Mouse (Mus musculus) adrenal gland, adult 8-10 months (tissue): ENCODE results near the gene Fgfr2. TPM values are rescaled to one million over a fixed set of nuclear protein-coding genes. Genes with fewer than 3 reads are reported as not detected.
"Not testable (repeated sequence)": the region's sequence is repeated elsewhere in the genome, so short reads cannot be mapped to it uniquely, and the experiment has no call there.

Experiments used
- DNase-seq: peaks from one replicate; pipeline ENCODE4 v3.0.0; 2022
- total RNA-seq, 4 experiments: library from RNA; stranded (reverse); gene quantifications; 2 replicates each; pipeline ENCODE4 v1.2.4; 2022

Fgfr2 gene
- total RNA-seq, 4 experiments from 2014 or later = 193 to 471 (median 262) TPM

DNA sequence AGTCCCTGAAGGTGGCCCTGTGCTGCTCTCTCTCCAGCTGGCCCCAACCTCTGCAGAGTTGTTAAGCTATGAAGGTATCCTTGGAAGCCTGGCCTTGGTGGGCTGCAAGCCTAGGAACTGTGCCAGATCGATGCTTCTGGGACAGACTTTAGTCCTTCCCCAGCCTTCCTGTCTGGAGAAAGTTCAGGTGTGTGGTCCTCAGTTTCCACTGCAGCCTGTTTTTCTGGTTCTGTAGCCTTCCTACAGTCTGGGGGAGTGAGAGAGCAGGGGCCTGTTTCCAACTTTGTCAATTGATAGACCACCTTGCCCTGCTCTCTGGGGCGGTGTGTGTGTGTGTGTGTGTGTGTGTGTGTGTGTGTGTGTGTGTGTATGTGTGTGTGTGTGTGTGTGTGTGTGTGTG lies 2431.2 kb downstream of the Fgfr2 start:
- DNase-seq = no peak

DNA sequence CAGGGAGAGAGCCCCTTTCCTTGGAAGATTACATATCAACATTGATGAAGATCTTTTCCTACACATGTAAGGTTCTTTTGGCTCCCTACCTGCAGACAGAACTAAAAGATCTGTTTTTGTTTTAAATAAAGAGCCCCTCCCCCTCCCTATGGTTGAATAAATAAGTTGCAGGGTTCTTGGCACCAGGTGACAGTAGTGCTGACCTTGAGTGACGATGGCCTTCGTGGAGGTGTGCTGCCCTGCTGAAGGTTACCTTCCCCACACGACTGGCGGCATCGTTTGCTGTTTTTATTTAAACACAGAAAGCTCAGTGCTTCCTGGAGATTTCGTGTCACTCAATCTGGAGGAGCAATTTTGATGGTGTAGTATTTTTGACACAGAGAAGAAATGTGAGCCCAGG lies 2432.3 kb downstream of the Fgfr2 start:
- DNase-seq = no peak

DNA sequence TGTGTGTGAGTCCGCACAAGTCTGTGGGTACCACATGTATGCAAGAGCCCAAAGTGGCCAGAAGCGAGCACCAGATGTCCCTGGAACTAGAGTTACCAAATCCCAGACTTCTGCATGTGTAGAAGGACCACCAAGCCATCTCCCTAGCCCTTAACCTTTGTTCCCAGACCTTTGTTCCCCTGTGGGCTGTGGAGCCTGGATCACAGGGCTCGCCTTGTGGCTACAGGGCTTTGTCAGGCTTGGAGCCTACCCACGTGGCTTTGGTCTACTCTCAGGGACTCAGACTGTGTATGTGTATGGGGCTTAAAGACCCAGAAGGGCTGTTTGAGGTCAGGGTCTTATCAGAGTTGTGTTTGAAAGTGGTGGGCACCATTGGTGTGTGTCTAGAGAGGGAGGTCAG lies 2434.5 kb downstream of the Fgfr2 start:
- no peak for DNase-seq

DNA sequence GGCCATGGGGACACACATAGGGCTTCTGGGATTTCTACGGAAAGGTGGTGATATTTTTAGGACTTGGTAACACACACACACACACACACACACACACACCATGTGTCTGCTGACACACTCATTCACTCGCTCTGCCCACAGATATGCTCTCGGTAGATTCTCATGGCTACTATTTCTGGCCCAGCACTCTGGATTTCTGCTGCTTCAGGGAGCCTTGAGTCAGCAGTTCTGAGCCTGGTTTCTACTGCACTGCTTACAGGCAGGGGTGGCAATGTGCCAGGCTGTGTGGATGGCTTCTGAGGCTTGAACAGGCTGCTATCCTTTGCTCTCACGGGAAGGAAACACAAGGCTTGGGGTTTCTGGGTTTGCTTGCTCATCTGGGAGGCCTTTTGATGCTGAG lies 2441.4 kb downstream of the Fgfr2 start:
- DNase-seq = no peak

DNA sequence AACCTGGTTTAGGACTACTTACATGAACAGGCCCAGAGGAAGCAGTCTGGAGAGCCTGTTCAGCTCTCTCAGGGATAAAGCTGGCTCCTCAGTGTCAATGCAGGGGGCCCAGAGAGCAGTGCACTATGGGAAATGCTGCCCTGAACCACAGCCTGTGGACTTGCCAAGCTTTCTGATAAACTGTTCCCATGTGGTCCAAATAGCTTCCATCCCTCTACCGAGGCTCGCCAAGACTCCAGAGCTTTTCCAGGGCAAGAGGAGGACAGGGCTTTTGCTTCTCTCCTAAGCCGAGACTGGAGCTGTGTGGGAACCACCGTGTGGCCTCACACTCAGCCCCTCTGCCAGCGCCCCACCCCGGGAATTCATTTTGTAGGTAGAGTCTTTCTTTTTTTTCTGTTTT lies 2444.7 kb downstream of the Fgfr2 start:
- no peak for DNase-seq

DNA sequence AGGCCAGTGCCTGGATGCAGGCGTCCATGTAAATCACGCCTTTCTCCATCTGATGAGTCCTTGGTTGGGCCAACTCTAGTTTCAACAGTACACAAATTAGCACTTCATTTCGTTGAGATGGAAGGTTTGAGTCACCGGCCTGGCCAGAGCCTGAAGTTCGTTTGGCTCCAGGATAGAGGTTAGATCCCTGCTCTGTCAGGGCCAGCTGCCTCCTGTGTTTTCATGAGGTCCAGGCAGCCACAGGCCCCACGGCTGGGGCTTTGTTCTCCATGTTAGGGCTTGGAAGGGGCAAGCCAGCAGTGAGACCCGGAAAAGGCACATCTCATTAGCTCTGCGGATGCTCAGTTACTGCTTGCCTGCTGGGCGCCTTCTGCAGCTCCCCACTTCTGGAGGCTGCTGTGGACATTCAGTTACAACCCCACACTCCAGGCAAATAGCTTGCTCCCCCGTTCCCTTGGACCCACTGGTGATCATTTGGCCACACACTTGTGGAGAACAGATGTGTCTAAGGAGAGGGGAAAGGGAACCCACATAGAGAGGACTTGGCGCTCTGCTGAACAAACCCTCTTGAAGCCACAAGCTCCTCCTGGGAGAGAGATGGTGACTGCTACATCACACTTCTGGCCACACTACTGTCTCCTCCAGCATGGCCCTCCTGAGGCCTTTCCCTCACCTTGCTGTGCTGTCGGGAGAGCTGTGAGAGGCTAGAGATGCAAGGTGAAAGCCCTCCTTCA lies 2445.4 kb downstream of the Fgfr2 start:
- DNase-seq = no peak

DNA sequence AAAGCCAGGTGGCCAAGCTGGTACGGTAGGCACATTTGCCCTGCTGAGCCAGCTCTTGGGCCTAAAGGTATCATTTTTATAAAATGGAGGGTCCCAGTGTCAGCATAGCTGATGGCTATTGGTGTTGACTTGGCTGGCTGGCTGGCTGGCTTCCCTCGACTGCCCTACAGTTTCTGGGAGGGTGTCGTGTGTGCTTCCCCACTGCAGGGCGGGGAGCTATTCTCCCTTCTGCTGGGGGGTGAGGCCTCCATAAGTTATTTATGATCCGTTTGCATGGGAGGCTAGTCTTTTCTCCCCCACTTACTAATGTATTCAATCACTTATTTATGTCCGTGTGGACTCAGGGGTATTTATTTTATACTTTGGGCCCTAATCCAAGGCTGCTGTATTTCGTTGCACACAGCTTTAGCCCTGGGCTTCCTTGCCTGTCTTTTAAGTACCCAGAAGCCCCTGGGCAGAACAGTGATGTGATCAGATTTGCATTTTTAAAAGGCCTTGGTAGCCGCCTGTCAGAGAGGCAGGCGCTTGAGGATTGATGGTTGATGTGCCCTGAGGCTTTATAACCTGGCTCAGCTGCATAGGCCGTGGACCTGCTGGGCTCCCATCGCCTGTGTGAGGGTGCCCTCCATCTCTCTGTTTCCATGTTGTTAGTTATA lies 2446.1 kb downstream of the Fgfr2 start:
- DNase-seq = no peak

DNA sequence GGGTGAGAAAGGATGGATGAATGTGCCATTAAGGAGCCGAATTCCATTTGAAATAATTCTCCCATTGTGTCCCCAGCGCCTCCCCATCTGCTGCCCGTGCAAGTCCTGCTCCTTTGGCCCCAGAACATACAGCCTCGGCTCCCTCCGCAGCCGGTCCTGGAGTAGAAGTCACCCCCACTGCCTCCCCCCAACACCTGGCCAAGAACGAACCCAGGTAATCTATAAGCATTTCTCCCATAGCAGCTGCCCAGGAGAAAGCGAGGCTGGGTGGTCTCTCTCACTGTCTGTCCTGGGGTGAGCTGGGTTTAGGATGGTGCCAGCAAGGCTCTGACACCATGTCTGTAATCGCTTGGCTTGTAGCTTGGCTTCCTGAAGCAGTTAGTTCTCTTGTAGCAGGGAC lies 2448.6 kb downstream of the Fgfr2 start:
- no peak for DNase-seq

DNA sequence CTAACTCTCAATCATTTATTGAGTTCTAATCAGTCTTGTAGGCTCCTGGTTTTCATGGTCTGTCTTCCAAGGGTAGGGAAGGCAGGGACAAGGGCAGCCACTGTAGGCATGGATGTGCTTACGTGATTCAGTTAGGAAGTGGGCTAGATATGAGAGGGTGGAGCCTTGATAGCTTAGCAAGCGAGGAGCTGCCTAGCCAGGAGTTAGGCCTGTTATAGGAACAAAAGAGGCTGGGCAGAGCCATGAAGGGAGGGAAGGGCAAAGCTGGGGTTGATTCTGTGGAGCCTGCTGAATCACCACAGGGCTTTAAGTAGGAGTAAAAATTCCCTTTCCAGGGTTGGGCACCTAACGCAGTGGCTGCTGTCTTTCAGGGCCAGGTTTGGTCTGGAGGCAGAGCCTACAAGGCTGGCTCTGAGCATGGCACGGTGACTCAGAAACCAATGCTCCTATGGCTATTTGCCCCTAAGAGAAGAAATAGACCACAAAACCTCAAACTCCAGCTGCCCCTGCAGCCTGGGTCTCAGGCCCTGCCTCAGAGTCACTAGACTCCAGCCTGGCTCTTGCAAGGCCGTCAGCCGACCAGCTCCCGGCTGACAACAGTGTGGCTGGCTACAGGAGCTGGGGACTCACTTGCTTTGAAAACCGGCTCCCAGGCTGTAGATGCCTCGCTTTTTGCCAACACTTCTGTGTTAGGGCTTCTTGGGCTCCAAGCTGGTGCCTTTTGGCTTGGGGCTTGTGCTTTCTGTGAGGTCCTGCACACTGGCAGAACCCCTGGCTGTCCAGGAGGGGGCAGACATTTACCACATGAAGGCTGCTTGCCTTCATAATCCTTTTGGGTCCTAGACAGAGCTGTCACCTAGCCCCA lies 2449.7 kb downstream of the Fgfr2 start:
- no peak for DNase-seq

DNA sequence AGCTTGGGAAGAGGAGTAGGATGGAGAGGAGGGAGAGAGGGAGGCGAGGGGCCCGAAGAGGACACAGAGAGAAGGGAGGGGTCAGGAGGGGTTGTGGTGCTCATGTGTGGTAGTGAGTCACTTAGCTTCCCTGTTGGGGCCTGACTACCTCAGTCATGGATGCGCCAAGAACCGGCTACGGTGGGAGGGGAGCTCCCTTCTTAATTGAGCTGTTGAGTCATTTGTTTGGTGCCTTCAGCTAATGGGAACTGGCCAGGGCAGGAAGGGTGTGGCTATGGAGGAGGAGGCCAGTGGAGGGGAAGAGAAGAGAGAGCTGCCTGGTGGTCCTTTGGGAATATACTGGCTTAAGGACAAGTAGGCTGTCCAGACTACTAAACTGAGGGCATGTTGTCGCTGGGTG lies 2451.8 kb downstream of the Fgfr2 start:
- no peak for DNase-seq

DNA sequence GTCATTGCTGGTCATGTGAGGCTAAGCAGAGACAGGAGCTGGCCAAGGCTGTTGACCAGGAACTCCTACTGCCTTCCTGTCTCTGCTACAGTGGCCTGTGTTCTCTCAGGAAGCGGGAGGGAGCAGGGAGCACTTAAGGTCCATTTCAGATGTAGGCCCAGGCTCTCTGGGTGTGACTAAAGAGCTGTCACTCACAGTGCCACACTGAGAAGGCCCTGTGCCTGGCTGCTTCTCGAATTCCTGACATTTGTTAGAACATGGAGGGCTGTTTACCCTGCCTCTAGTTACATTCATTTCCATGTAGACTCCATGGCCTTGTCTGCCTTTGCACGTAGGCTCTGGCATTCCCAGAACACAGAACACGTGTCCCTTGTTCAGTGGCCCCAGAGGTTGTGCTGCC lies 2452.8 kb downstream of the Fgfr2 start:
- DNase-seq = no peak

DNA sequence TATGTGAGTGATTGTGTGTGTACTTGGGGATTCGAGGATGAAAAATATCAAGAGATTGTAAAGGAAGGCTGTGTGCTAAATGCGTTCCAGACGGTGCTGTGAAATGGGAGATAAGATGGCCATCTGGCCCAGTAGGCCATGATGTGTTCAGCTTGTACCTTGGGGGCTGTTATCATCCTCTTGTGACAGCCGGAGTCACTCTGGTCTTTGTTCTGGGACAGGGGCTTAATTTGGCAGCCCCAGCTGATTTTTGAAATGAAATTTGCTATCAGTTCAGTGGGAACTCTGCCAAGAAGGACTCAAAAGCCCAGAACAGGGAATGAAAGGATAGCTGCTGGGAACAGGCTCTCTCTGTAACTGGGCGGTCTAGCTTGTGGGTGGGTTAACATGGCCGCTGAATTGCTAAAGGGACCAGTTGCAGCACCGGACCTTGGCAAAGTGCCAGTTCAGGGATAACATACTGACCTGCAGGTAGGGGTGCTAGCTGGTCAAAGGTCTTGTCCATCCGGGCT lies 2453.7 kb downstream of the Fgfr2 start:
- DNase-seq = no peak

DNA sequence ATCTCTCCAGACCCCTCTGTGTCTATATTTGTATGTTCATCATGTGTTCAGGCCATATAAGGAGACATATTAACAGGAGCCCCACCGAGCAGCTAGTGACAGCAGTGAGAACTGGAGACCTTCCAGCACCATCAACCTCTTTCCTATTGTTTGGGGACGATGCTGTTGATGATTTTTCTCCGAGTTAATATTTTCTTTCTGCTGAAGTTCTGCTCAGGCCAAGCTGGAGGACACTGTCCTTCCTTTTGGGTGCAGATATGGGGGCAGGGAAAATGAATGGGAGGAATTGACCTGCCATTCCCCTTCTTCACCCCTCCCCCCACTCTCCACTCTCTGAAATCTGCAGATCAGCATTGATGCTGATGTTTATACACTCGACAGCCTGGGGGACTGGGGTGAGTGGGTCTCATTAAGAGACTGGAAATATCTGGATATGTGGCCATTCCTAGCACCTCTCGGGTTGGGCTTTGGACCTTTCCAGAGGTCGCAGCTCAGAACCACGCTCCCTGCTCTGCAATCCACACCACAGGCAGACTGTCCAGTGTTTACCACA lies 2454.3 kb downstream of the Fgfr2 start:
- DNase-seq = no peak

DNA sequence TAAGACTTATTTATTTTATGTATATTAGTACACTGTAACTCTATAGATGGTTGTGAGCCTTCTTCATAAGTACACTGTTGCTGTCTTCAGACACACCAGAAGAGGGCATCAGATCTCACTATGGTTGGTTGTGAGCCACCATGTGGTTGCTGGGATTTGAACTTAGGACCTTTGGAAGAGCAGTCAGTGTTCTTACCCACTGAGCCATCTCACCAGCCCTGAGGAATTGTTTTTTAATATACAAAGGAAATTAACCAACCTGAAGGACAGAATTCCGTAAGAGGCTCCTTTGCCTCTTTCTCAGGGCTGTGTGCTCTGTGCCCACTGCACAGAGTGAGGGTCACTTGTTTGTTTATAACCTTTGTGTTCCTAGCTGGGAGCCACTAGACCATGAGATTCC lies 2455.1 kb downstream of the Fgfr2 start:
- not testable (repeated sequence) for DNase-seq

DNA sequence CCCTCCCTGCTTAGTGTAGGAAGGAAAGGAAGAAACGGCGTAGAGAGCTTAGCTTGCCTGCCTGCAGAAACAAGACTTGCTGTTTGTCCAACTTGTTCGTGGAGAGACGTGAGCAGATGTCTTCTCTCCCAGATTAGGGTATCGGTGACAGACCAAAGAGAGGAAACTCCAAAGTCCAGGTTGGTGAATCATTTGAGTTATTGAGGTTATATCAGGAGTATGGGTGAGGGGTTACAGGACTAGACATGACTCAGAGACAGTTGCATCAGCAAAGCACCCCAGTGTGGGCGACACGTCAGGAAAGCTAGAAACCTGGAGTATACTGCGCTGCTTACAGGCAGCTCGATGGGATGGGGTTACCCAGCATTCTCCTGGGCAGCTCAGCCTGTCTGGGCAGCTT lies 2457.8 kb downstream of the Fgfr2 start:
- DNase-seq = no peak

DNA sequence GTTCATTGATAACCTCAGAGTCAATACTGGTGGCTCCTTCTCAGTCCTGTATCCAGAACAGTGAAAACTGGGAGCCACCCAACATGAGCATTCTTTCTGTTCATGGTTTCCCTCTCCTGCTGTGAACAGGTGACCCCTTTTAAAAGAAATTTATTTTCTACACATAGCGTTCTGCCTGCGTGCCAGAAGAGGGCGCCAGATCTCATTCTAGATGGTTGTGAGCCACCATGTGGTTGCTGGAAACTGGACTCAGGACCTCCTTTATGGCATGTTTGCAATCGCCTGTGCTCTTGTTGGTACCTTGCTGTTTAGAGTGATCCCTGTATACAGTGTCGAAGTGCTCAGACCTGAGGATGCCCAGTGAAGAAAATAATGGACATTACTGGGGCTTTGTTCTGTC lies 2458.5 kb downstream of the Fgfr2 start:
- no peak for DNase-seq

DNA sequence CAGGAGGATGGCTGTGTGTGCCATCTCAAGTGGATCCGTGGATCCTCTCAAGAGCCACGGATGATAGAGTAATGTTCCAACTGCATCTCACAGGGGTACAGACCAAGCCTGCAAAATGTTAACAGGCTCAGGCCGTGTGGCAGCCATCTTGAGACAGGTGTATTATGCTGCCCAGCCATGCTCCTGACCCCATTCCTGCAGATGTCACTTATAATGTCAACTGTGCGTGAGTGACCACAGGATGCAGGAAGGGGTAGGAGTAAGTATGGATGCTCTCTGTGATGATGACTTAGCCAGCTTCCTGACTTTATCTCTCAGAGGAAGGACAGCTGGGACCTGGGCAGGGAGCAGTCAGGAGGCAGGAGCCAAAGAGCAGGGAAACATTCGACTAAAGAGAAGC lies 2459.1 kb downstream of the Fgfr2 start:
- no peak for DNase-seq

DNA sequence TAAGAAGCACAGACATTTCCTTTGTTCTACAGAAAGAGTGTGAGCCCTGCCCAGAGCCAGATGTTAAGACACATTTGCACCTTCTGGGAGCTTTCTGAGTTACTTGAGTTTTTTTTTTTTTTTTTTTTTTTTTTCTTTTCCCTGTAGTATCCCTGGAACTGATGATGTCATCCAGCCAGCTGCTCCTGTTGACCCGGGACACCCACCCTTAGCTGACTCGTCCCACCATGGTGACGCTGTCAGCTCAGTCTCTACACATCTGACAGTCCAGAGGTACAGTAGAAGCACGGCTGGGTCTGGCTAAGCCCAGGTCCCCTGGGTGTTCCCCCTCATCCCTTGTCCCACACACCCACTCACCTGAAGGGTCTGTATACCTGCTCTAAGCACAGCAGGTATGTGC lies 2460.3 kb downstream of the Fgfr2 start:
- no peak for DNase-seq

DNA sequence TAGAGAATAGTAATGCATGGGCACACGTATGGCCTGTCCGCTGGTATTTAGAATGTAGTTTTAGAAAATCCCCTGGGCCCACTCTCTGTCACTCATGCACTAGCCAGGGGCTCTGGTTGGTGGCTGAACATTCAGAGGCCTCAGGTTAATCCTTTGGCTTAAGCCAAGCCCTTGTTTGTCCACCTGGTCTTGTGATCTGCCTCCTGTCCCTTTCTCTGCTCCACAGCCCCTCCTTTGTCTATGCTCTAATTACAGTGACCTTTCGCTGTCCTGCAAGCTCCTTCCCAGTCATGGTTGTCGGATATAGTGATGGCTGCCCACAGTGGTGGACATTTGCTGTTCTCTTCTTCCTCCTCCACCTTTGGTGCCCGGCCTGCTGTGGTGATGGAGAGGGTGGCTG lies 2460.9 kb downstream of the Fgfr2 start:
- DNase-seq = no peak

DNA sequence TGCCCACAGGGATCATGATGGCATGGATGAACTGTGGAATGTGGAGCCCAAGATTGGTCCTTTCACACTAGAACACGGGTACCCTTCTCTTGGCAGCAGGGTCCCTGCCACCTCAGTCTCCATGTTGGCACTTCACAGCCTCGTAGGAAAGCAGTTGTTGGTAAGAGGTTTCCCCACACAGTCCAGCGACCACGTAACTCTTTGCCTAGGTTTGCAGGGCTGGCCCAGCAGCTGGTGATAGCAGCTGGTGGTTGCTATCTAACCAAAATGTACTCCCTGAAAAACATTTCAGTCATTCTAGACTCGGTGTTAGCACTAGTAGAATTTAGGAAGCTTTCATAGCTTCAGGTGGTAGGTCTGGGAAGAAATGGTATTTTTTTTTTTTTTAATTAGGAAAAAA lies 2464.0 kb downstream of the Fgfr2 start:
- DNase-seq = no peak

DNA sequence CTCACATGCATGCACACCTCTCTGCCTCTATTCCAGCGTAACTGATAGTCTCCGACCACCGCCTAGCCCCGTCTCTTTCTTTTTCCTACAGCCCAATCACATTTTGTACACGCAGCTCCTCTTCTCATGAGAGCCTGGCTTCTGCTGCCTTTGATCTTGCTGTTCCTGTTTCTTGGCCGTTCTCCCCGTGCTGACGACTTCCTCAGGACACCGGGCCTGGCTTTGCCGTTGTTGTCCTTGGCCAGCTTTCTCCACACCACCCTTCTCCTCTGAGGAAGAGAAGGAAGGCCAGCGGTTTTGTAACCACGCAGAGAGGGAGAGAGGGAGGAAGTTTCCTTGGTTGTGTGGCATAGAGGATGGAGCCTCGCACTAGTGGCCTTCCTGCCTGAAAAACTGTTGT lies 2465.4 kb downstream of the Fgfr2 start:
- DNase-seq = peak; percentile 87

DNA sequence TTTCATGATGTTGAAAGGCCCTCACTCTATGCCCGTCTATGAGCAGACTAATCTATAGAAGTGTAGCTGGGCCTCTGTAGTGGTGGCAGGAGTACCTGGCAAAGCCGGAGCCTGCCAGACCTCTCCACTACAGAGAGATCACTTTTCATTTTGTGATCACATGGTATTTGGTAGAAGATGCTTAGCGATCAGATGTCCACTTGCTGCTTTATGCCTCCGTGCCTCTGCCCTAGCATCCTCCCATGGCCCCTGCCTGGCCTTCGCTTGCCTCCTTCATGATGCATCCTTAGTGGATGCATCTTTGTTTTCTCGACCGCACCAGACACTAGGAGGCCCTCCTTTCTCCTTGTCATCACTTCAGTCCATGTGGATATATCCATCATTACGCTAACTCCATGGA lies 2466.2 kb downstream of the Fgfr2 start:
- no peak for DNase-seq

DNA sequence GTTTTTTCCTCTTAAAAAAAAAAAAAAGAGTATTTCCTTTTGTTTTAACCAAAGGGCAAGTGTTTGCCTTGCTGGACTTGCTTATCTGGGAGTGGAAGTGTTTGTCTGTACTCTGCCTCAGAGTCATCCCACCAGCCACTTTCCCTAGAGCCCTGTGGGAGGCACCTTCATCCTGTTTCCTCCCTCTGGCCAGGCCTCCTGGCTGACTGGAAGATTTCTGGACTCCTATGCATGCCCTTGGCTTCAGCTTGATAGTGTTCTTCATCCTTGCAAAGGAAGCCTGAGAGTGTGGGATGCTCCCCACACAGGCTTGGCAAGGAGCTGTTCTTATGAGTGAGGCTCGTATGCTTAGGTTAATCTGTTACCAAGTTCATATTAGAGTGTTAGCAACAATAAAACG lies 2468.6 kb downstream of the Fgfr2 start:
- DNase-seq = no peak
